Mouse (Mus musculus) heart, embryonic 13.5 days (tissue): ENCODE measurements around the gene Frmd5. TPM values are rescaled to one million over a fixed set of nuclear protein-coding genes. Genes with fewer than 3 reads are reported as not detected.

ENCODE experiments used
- ATAC-seq: fragments of 200-750 bp; cut with Nextera tagmentation; 2 replicates; pipeline ENCODE4 v1.8.0; 2017; ENCODE audit warnings: moderate TSS enrichment; ENCODE audit not compliant: insufficient number of reproducible peaks, low FRiP score, low TSS enrichment; ENCODE audit errors: extremely low read depth
- H3K27ac ChIP-seq: fragments of 300-500 bp; sonication (generic); replicated peaks from 2 replicates; pipeline ENCODE4 v1.5.1; 2015; ENCODE audit warnings: moderate library complexity, mild to moderate bottlenecking, inconsistent platforms
- H3K27me3 ChIP-seq: fragments of 300-500 bp; sonication (generic); replicated peaks from 2 replicates; pipeline ENCODE4 v1.6.1; 2015; ENCODE audit warnings: mild to moderate bottlenecking, inconsistent platforms
- H3K36me3 ChIP-seq: fragments of 300-500 bp; sonication (generic); 2 replicates; pipeline ENCODE4 v1.6.1; 2015; ENCODE audit warnings: mild to moderate bottlenecking, inconsistent platforms
- H3K4me1 ChIP-seq: fragments of 300-500 bp; sonication (generic); 2 replicates; pipeline ENCODE4 v1.6.1; 2015; ENCODE audit warnings: inconsistent platforms
- H3K4me2 ChIP-seq: fragments of 300-500 bp; sonication (generic); 2 replicates; pipeline ENCODE4 v1.6.1; 2015; ENCODE audit warnings: inconsistent platforms, mild to moderate bottlenecking, moderate library complexity
- H3K4me3 ChIP-seq: fragments of 300-500 bp; sonication (generic); 2 replicates; pipeline ENCODE4 v1.5.1; 2015; ENCODE audit warnings: moderate library complexity, mild to moderate bottlenecking, inconsistent platforms
- H3K9ac ChIP-seq: fragments of 300-500 bp; sonication (generic); 2 replicates; pipeline ENCODE4 v1.6.1; 2015; ENCODE audit warnings: inconsistent platforms, mild to moderate bottlenecking, moderate library complexity
- H3K9me3 ChIP-seq: fragments of 300-500 bp; sonication (generic); 2 replicates; pipeline ENCODE4 v1.6.1; 2016; ENCODE audit warnings: inconsistent platforms
- WGBS: fragments of 180-500 bp; shearing (Covaris S2); methylation state at CpG from one replicate; pipeline ENCODE4 v1.1.7; 2015; ENCODE audit warnings: mixed read lengths; 5-methylcytosine and 5-hydroxymethylcytosine counted together
- polyA plus RNA-seq: library from polyadenylated mRNA; unstranded; fragments of >200 nt; fragmentation: Nextera tagmentation; extraction: Ambion mirVana; gene quantifications from 2 replicates; pipeline ENCODE4 v1.2.1, GENCODE M21; 2015

The Frmd5 gene
- polyA plus RNA-seq, 1 experiment from 2014 or later, result 21.6 TPM

- Histone ChIP-seq H3K27me3 (no peaks in the 10 kb centered on the region), H3K9me3 (no peaks in the 10 kb centered on the region), H3K4me2 (no peak overlapping the region), H3K36me3 (no peaks in the 10 kb centered on the region), H3K27ac (no peak overlapping the region), H3K4me1 (peaks cover 16% of the 10 kb centered on the region), H3K9ac (no peak overlapping the region), H3K4me3 (no peak overlapping the region)
- 52% methylated on average over 7 of the region's 7 CpGs for WGBS
- ATAC-seq, result no peak
These were observed 191.7 kb downstream of the Frmd5 start for GRCm38 (mm10) chr2:121615199-121615559.

DNA sequence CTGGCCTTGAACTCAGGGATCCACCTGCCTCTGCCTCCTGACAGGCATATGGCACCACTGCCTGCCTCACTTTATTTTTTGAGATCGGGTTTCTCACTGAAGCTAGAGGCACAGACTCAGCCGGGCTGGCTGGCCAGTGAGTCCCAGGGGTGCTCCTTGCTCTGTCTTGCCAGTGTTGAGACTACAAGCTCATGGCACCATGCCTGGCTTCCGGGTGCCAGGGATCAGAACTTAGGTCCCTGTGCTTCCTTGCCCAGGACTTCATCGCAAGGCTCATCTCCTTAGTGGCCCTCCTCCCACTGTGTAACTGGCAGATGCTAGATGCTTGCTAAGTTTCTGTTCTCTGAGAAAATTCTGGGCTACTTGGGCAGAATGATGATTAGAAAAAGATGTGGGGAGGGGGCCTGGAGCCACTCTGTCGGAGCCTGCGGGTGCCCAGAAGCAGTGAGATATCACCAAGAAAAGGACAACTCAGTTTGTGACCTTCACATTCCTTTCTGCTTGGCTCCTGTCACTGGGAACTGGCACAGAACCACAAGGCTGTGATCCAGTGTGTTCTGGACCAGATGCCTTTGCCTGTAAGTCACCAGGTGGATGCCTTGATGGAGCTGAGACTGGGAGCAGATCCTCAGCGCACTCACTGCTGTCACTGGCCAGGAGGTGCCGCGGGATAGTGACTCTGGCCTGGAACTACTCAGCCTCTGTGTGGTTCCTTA, 192.2 kb downstream of the Frmd5 start:
- WGBS, result 57% methylated on average over 9 of the region's 9 CpGs
- peaks cover 22% of the 10 kb centered on the region for H3K4me1 ChIP-seq
- no peak for ATAC-seq

GRCm38 (mm10) chr2:121612112-121612511, 194.8 kb downstream of the Frmd5 start:
- no peak overlapping the region for H3K4me3 ChIP-seq
- WGBS, result 65% methylated on average over 5 of the region's 5 CpGs
- H3K27ac ChIP-seq, result no peak overlapping the region
- no peaks in the 10 kb centered on the region for H3K36me3 ChIP-seq
- no peaks in the 10 kb centered on the region for H3K9me3 ChIP-seq
- peaks cover 27% of the 10 kb centered on the region for H3K4me1 ChIP-seq
- H3K27me3 ChIP-seq, result no peaks in the 10 kb centered on the region
- no peak overlapping the region for H3K4me2 ChIP-seq
- no peak for ATAC-seq
- no peak overlapping the region for H3K9ac ChIP-seq

More for the DNA sequence above, 192.2 kb downstream of the Frmd5 start:
- no peaks in the 10 kb centered on the region for H3K36me3 ChIP-seq
- no peaks in the 10 kb centered on the region for H3K27me3 ChIP-seq
- no peaks in the 10 kb centered on the region for H3K9me3 ChIP-seq
- no peak overlapping the region for H3K9ac ChIP-seq
- H3K4me2 ChIP-seq, result no peak overlapping the region
- no peak overlapping the region for H3K4me3 ChIP-seq
- no peak overlapping the region for H3K27ac ChIP-seq

DNA sequence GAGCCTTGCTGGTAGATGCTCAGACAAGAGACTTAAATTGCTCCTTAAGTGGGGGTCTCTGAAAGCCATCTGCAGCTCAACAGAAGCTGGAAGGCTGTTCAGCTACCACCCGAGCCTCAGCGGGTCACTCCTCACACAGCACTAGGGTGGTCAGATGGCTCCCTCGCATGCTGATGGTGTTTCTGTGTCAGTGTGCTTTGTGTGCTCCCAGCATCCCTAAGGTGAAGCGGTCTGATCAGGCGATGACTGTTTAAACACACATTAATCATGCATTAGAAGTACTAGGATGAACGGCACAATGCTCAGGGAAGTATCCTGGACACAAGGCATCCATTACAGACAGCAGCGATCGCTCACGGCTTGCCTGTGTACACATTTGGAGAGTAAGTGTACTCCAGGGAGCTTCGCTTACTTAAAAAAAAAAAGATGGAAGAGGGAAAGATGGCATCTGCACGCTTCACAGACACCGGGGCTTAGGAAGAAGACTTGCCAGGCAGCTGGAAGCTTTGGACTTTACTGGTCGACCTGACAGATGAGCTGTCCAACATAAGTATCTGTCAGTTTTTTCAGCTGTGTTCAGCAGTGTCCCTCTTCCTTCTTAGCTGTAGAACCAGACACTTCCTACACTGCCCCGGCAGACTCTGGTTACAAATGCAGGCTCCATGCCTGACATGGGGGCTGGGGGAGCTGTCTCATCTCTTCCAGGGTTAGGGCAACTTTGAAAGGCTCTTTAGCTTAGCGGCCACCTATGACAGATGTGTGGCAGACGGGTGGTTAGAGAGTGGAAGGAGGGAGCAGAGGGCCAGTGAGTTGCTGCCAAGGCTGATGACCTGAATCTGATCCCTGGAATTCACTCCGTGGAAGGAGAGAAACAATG, 196.6 kb downstream of the Frmd5 start:
- H3K4me1 ChIP-seq, result peaks cover 27% of the 10 kb centered on the region
- no peaks in the 10 kb centered on the region for H3K27me3 ChIP-seq
- 0 out of 2 replicates have a peak overlapping the region, but pooled peaks have one; percentile 24 for H3K9ac ChIP-seq
- WGBS, result 47% methylated on average over 17 of the region's 17 CpGs
- no peak overlapping the region for H3K4me2 ChIP-seq
- no peak for ATAC-seq
- no peaks in the 10 kb centered on the region for H3K36me3 ChIP-seq
- no peak overlapping the region for H3K4me3 ChIP-seq
- H3K9me3 ChIP-seq, result no peaks in the 10 kb centered on the region
- H3K27ac ChIP-seq, result no peak overlapping the region

DNA sequence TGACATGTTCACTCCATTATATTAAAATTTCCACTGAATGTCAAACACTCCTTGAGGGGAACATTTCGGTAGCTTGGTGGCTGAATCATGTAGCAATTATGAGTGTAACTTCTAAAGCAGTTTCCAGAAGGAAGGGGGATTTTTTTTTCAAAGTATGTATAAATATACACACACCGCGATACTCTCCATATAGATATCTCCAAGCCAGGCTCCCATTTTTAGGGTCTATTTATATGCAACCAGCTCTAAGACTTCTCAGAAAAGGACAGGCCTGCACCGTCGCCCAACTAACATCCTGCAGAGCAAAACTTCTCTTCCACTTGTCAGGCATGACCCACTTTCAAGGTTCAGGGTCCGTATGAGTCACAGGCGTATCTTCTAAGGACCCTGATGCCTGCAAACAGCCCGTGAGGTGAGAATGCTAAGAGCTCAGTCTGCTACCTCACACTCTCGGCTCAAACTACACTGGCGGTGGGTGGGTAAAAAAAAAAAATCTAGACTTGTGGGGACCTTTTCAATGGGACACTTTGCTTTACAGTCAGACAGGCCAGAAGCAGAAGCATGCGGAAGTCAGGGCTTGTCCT, 197.7 kb downstream of the Frmd5 start:
- no peaks in the 10 kb centered on the region for H3K9me3 ChIP-seq
- H3K9ac ChIP-seq, result no peak overlapping the region
- H3K27ac ChIP-seq, result no peak overlapping the region
- no peaks in the 10 kb centered on the region for H3K36me3 ChIP-seq
- peaks cover 23% of the 10 kb centered on the region for H3K4me1 ChIP-seq
- no peak for ATAC-seq
- H3K4me2 ChIP-seq, result no peak overlapping the region
- 61% methylated on average over 11 of the region's 11 CpGs for WGBS
- no peak overlapping the region for H3K4me3 ChIP-seq
- H3K27me3 ChIP-seq, result no peaks in the 10 kb centered on the region

GRCm38 (mm10) chr2:121602397-121602796, 204.5 kb downstream of the Frmd5 start:
- Histone ChIP-seq H3K9me3 (no peaks in the 10 kb centered on the region), H3K36me3 (no peaks in the 10 kb centered on the region), H3K4me1 (peaks cover 11% of the 10 kb centered on the region), H3K9ac (no peak overlapping the region), H3K27me3 (no peaks in the 10 kb centered on the region), H3K4me2 (no peak overlapping the region), H3K4me3 (no peak overlapping the region), H3K27ac (no peak overlapping the region)
- ATAC-seq, result no peak
- WGBS, result 63% methylated on average over 4 of the region's 4 CpGs

DNA sequence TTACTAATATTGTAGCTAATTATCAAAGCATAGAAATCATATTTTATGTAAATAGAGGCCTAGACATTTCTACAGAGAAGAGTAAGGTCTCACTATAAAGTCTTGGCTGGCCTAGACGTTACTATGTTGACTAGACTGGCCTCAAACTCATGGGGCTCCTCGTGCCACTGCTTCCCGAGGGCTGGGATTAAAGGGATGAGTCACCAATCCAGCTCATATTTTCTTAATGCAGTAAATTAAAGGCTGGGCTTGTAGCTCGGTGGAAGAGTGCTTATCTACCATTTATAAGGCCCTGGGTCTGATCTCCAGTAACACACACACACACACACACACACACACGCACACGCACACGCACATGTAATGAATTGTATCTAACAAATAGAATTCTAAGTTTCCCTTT, 205.3 kb downstream of the Frmd5 start:
- ATAC-seq, result no peak
- Histone ChIP-seq H3K4me2 (no peak overlapping the region), H3K27ac (no peak overlapping the region), H3K4me3 (no peak overlapping the region), H3K27me3 (no peaks in the 10 kb centered on the region), H3K9me3 (no peaks in the 10 kb centered on the region), H3K4me1 (peaks cover 11% of the 10 kb centered on the region), H3K9ac (no peak overlapping the region), H3K36me3 (no peaks in the 10 kb centered on the region)
- WGBS, result 60% methylated on average over 7 of the region's 7 CpGs

DNA sequence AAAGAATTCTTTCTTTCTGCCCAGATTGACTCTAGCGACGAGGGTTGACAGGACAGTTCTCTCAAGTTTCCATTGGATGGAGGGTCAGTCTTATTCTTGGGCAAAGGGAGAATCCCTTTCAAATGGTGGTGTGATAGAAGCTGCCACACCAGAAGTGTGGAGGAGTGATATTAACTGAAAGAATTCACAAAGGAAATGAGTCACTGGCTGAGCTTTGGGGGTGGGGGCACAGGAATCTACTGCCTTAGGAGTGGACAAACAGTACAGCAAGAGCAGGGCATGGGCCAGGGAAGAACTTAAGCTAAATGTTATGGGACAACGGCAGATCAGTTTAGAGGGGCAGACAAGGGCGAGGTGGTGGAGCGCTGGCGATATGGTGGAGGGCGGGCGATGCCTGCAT, 206.2 kb downstream of the Frmd5 start:
- no peaks in the 10 kb centered on the region for H3K9me3 ChIP-seq
- no peak for ATAC-seq
- no peaks in the 10 kb centered on the region for H3K36me3 ChIP-seq
- 66% methylated on average over 8 of the region's 8 CpGs for WGBS
- H3K27me3 ChIP-seq, result no peaks in the 10 kb centered on the region
- no peak overlapping the region for H3K27ac ChIP-seq
- no peak overlapping the region for H3K9ac ChIP-seq
- H3K4me3 ChIP-seq, result no peak overlapping the region
- H3K4me1 ChIP-seq, result peaks cover 14% of the 10 kb centered on the region
- H3K4me2 ChIP-seq, result no peak overlapping the region

DNA sequence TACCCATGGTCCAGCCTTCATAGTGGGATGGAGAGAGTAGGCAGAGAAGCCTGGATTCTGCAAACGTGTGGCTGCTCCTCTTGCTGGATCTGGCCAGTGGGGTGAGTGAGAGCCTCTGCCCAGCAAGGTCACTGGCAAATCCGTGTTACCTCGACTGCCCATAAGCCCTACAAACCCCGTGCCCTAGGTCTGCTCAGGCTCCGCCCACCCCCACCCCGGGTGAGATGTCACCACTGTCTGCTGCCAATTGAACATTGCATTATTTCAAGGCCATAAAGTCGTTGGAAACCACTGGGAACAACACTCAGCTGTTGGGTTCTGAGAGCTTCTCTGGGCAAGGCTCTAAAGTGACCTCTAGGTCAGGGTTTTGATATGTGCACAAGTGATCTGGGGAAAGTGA, 208.6 kb downstream of the Frmd5 start:
- Histone ChIP-seq H3K9ac (no peak overlapping the region), H3K27me3 (no peaks in the 10 kb centered on the region), H3K27ac (no peak overlapping the region), H3K4me3 (no peak overlapping the region), H3K4me2 (no peak overlapping the region), H3K9me3 (no peaks in the 10 kb centered on the region), H3K4me1 (peaks cover 39% of the 10 kb centered on the region), H3K36me3 (no peaks in the 10 kb centered on the region)
- no peak for ATAC-seq
- 56% methylated on average over 7 of the region's 7 CpGs for WGBS

- H3K4me2 ChIP-seq, result no peak overlapping the region
- no peak overlapping the region for H3K4me3 ChIP-seq
- H3K27ac ChIP-seq, result no peak overlapping the region
- ATAC-seq, result no peak
- H3K27me3 ChIP-seq, result no peaks in the 10 kb centered on the region
- no peaks in the 10 kb centered on the region for H3K9me3 ChIP-seq
- H3K36me3 ChIP-seq, result no peaks in the 10 kb centered on the region
- H3K4me1 ChIP-seq, result peaks cover 39% of the 10 kb centered on the region
- WGBS, result 72% methylated on average over 2 of the region's 2 CpGs
- H3K9ac ChIP-seq, result no peak overlapping the region
These were observed 210.3 kb downstream of the Frmd5 start for GRCm38 (mm10) chr2:121596621-121597020.

- peak; percentile 54; the same call in 1 of the 2 replicates for ATAC-seq
- H3K9me3 ChIP-seq, result no peaks in the 10 kb centered on the region
These were observed 212.1 kb downstream of the Frmd5 start for GRCm38 (mm10) chr2:121594660-121595291.

More at GRCm38 (mm10) chr2:121594660-121595291, 212.1 kb downstream of the Frmd5 start:
- Histone ChIP-seq H3K4me1 (peaks cover 28% of the 10 kb centered on the region), H3K27me3 (peaks cover 9% of the 10 kb centered on the region), H3K27ac (peak overlapping the region; percentile 84), H3K4me3 (peak overlapping the region; percentile 22), H3K36me3 (no peaks in the 10 kb centered on the region), H3K4me2 (peak overlapping the region; percentile 49), H3K9ac (peak overlapping the region; percentile 52; the same call in 1 of the 2 replicates)
- WGBS, result 9% methylated on average over 8 of the region's 8 CpGs
